Mouse (Mus musculus) ES-E14 (cell line): Measurements from ENCODE around the gene Smg8. TPM values are rescaled to one million over a fixed set of nuclear protein-coding genes. Genes with fewer than 3 reads are reported as not detected.
A peak's percentile ranks its signal among the peaks of the same experiment; 100 is the strongest.
"Not testable (repeated sequence)": the region's sequence is repeated elsewhere in the genome, so short reads cannot be mapped to it uniquely, and the experiment has no call there.

Source experiments
- DNase-seq: peaks from one replicate; pipeline ENCODE4 v3.0.0-alpha.2; 2013; ENCODE audit warnings: low read depth, low spot score
- H3K27ac ChIP-seq: 2 replicates; pipeline ENCODE4 v1.5.1; 2012; ENCODE audit warnings: low read depth, mild to moderate bottlenecking, low read length, moderate library complexity, mixed read lengths; ENCODE audit not compliant: poor library complexity, insufficient read depth, severe bottlenecking
- H3K36me3 ChIP-seq: 2 replicates; pipeline ENCODE4 v1.6.1; 2012; ENCODE audit warnings: mild to moderate bottlenecking, low read length, moderate library complexity, mixed read lengths; ENCODE audit not compliant: control insufficient read depth, poor library complexity, insufficient read depth, severe bottlenecking
- H3K4me1 ChIP-seq, 2 experiments: fragments of 150-350 bp in 1 of 2; sonication (generic) in 1 of 2; 2 replicates each; pipeline ENCODE4 v1.6.1; 2012; ENCODE audit warnings: low read length in 2 of 2, mild to moderate bottlenecking in 1 of 2, mixed read lengths in 1 of 2; ENCODE audit not compliant: control insufficient read depth in 2 of 2, insufficient read depth in 2 of 2, poor library complexity in 1 of 2
- H3K4me3 ChIP-seq, 2 experiments: fragments of 150-350 bp in 1 of 2; sonication (generic) in 1 of 2; 2 replicates each; pipeline ENCODE4 v1.5.1; 2012; ENCODE audit warnings: low read length in 2 of 2, low read depth in 1 of 2, mild to moderate bottlenecking in 1 of 2, mixed read lengths in 1 of 2; ENCODE audit not compliant: insufficient read depth in 1 of 2, poor library complexity in 1 of 2, severe bottlenecking in 1 of 2
- H3K9ac ChIP-seq: 2 replicates; pipeline ENCODE4 v1.6.1; 2012; ENCODE audit warnings: low read depth, mild to moderate bottlenecking, low read length, mixed read lengths; ENCODE audit not compliant: poor library complexity, insufficient read depth, severe bottlenecking
- H3K9me3 ChIP-seq: fragments of 150-350 bp; sonication (generic); 2 replicates; pipeline ENCODE4 v1.6.1; 2012; ENCODE audit warnings: low read depth, mild to moderate bottlenecking, low read length; ENCODE audit not compliant: control insufficient read depth, insufficient read depth
- CHD2 ChIP-seq: IDR thresholded peaks from 2 replicates; pipeline ENCODE4 v1.6.1; 2014; ENCODE audit warnings: mild to moderate bottlenecking, low read depth, low read length, inconsistent platforms
- HCFC1 ChIP-seq: IDR thresholded peaks from 2 replicates; pipeline ENCODE4 v1.6.1; 2012; ENCODE audit warnings: low read length, inconsistent platforms, borderline replicate concordance; ENCODE audit not compliant: insufficient read depth
- MAFK ChIP-seq: IDR thresholded peaks from 2 replicates; pipeline ENCODE4 v1.6.1; 2014; ENCODE audit warnings: mild to moderate bottlenecking, low read depth, low read length, inconsistent platforms; ENCODE audit not compliant: insufficient read depth
- ZC3H11A ChIP-seq: IDR thresholded peaks from 2 replicates; pipeline ENCODE4 v1.6.1; 2012; ENCODE audit warnings: low read depth, mild to moderate bottlenecking, inconsistent platforms, low read length, borderline replicate concordance
- ZNF384 ChIP-seq: IDR thresholded peaks from 2 replicates; pipeline ENCODE4 v1.6.1; 2012; ENCODE audit warnings: low read depth, low read length, inconsistent platforms
- in situ Hi-C, 2 experiments: fragments of 600-800 bp; cut with MboI; formaldehyde crosslinking; loops; one replicate each; pipeline ENCODE4 v1.15.1; 2025; ENCODE audit warnings: low sequenced_read_pairs in 2 of 2, inconsistent platforms in 1 of 2; ENCODE audit not compliant: unreplicated experiment in 2 of 2
- total RNA-seq: library from RNA; depleted of rRNA; stranded (reverse); fragments of 300-350 nt; gene quantifications from 2 replicates; pipeline ENCODE4 v1.2.3, GENCODE M21; 2012

The Smg8 gene
- total RNA-seq, 1 experiment = 33.5 TPM

GRCm38 (mm10) chr11:87060410-87060809, 26.2 kb downstream of the Smg8 start:
- H3K36me3 ChIP-seq = no peaks in the 10 kb centered on the region
- no peak overlapping the region for H3K9ac ChIP-seq
- TF ChIP-seq HCFC1 = no peak
- TF ChIP-seq CHD2 = no peak
- no peak for TF ChIP-seq ZC3H11A
- no peak for TF ChIP-seq ZNF384
- no peak for TF ChIP-seq MAFK
- no peak overlapping the region for H3K4me3 ChIP-seq
- no peak for DNase-seq
- in situ Hi-C loops = no loop called here
- H3K27ac ChIP-seq = no peak overlapping the region
- no peaks in the 10 kb centered on the region for H3K9me3 ChIP-seq
- H3K4me1 ChIP-seq = no peaks in the 10 kb centered on the region

- H3K9ac ChIP-seq = no peak overlapping the region
- no peak for DNase-seq
- H3K27ac ChIP-seq = no peak overlapping the region
- no peaks in the 10 kb centered on the region for H3K36me3 ChIP-seq
- no peak for TF ChIP-seq MAFK
- no peak for TF ChIP-seq ZNF384
- no peak for TF ChIP-seq CHD2
- TF ChIP-seq ZC3H11A = no peak
- TF ChIP-seq HCFC1 = no peak
- in situ Hi-C loops = no loop called here
- H3K9me3 ChIP-seq = no peaks in the 10 kb centered on the region
- no peaks in the 10 kb centered on the region for H3K4me1 ChIP-seq
- H3K4me3 ChIP-seq = no peak overlapping the region
Observed at GRCm38 (mm10) chr11:87056286-87056685, 30.3 kb downstream of the Smg8 start.

GRCm38 (mm10) chr11:87048900-87049299, 37.7 kb downstream of the Smg8 start:
- H3K9me3 ChIP-seq, in situ Hi-C loops, H3K4me1 ChIP-seq, H3K27ac ChIP-seq, H3K36me3 ChIP-seq, H3K4me3 ChIP-seq, DNase-seq, H3K9ac ChIP-seq: not testable (repeated sequence)

DNA sequence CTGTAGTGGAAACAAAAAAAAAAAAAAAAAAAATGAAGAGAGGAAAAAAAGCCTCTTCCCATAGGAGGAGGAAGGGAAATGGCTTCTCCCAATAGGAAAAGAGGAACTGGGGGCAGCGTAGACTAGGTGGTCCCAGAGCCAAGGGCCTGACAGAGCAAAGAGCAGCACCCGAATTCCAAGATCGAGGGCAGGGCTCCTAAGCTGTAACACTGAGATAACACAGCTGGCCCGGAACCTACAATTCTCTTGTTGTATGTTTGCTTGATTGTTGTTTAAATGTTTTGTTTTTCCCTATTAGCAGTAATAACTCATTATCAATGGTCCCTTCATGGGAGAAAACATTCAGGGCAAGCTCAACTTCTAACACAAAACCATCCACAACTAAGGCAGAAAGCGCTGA, 39.6 kb downstream of the Smg8 start:
- no peak overlapping the region for H3K4me3 ChIP-seq

GRCm38 (mm10) chr11:87043052-87043451, 43.5 kb downstream of the Smg8 start:
- TF ChIP-seq MAFK = peak; percentile 61
- no peak for TF ChIP-seq ZNF384
- DNase-seq = no peak
- Histone ChIP-seq H3K9ac (no peak overlapping the region), H3K4me3 (no peak overlapping the region), H3K9me3 (no peaks in the 10 kb centered on the region), H3K27ac (no peak overlapping the region), H3K4me1 (no peaks in the 10 kb centered on the region; a peak in 1 of 4 replicates), H3K36me3 (no peaks in the 10 kb centered on the region)
- in situ Hi-C loops = no loop called here

More for the DNA sequence above, 39.6 kb downstream of the Smg8 start:
- no peaks in the 10 kb centered on the region for H3K36me3 ChIP-seq
- H3K27ac ChIP-seq = no peak overlapping the region
- H3K9me3 ChIP-seq = no peaks in the 10 kb centered on the region
- in situ Hi-C loops = no loop called here
- no peaks in the 10 kb centered on the region; a peak in 1 of 4 replicates for H3K4me1 ChIP-seq
- DNase-seq = no peak
- no peak overlapping the region for H3K9ac ChIP-seq
- TF ChIP-seq HCFC1 (no peak), ZC3H11A (no peak), ZNF384 (no peak), CHD2 (no peak), MAFK (no peak)
